Mouse (Mus musculus) erythroblast, embryonic 14.5 days (primary cell): ENCODE measurements around the gene Ndrg3.

Experiments used
- GATA1 ChIP-seq: IDR thresholded peaks from 2 replicates; pipeline ENCODE4 v1.6.1; 2012; ENCODE audit warnings: low read length, inconsistent platforms, mixed read lengths
- TAL1 ChIP-seq: IDR thresholded peaks from 3 replicates; pipeline ENCODE4 v1.6.1; 2012; ENCODE audit warnings: low read length, inconsistent platforms, mixed read lengths

GRCm38 (mm10) chr2:157008509-157008908, 16.7 kb upstream of the Ndrg3 start:
- no peak for TF ChIP-seq TAL1
- TF ChIP-seq GATA1: no peak
